Mouse (Mus musculus) hindbrain, embryonic 11.5 days (tissue): ENCODE measurements around the gene Pdap1. TPM values are rescaled to one million over a fixed set of nuclear protein-coding genes. Genes with fewer than 3 reads are reported as not detected.
"Not testable (repeated sequence)": the region's sequence is repeated elsewhere in the genome, so short reads cannot be mapped to it uniquely, and the experiment has no call there.

Source experiments
- ATAC-seq: fragments of 200-750 bp; cut with Nextera tagmentation; 2 replicates; pipeline ENCODE4 v1.8.0; 2017; ENCODE audit warnings: mild to moderate bottlenecking, moderate TSS enrichment, moderate library complexity; ENCODE audit not compliant: low FRiP score
- DNase-seq: peaks from one replicate; pipeline ENCODE4 v3.0.0-alpha.2; 2015; ENCODE audit warnings: low spot score
- H3K27ac ChIP-seq: fragments of 300-500 bp; sonication (generic); 2 replicates; pipeline ENCODE4 v1.5.1; 2014; ENCODE audit warnings: mild to moderate bottlenecking, low read depth, low read length
- H3K27me3 ChIP-seq: fragments of 300-500 bp; sonication (generic); 2 replicates; pipeline ENCODE4 v1.6.1; 2014; ENCODE audit warnings: mild to moderate bottlenecking, low read length, moderate library complexity, mixed read lengths; ENCODE audit not compliant: control insufficient read depth, insufficient read depth
- H3K36me3 ChIP-seq: fragments of 300-500 bp; sonication (generic); 2 replicates; pipeline ENCODE4 v1.6.1; 2014; ENCODE audit warnings: mild to moderate bottlenecking, low read length, moderate library complexity, mixed read lengths; ENCODE audit not compliant: control insufficient read depth, insufficient read depth
- H3K4me1 ChIP-seq: fragments of 300-500 bp; sonication (generic); replicated peaks from 2 replicates; pipeline ENCODE4 v1.6.1; 2014; ENCODE audit warnings: low read length, mixed read lengths; ENCODE audit not compliant: control insufficient read depth, insufficient read depth
- H3K4me2 ChIP-seq: fragments of 300-500 bp; sonication (generic); replicated peaks from 2 replicates; pipeline ENCODE4 v1.6.1; 2014; ENCODE audit warnings: mild to moderate bottlenecking, low read depth, low read length
- H3K4me3 ChIP-seq: fragments of 300-500 bp; sonication (generic); 2 replicates; pipeline ENCODE4 v1.5.1; 2014; ENCODE audit warnings: low read depth, low read length
- H3K9ac ChIP-seq: fragments of 300-500 bp; sonication (generic); 2 replicates; pipeline ENCODE4 v1.6.1; 2014; ENCODE audit warnings: low read depth, low read length
- H3K9me3 ChIP-seq: fragments of 300-500 bp; sonication (generic); 2 replicates; pipeline ENCODE4 v1.6.1; 2016; ENCODE audit warnings: low read length; ENCODE audit not compliant: control insufficient read depth
- WGBS: fragments of 180-500 bp; shearing (Covaris S2); extraction: QIAGEN DNeasy Blood & Tissue Kit; methylation state at CpG from one replicate; pipeline ENCODE4 v1.1.7; 2014; 5-methylcytosine and 5-hydroxymethylcytosine counted together
- polyA plus RNA-seq: library from polyadenylated mRNA; unstranded; fragments of >200 nt; fragmentation: Nextera tagmentation; extraction: Ambion mirVana; gene quantifications from 2 replicates; pipeline ENCODE4 v1.2.1, GENCODE M21; 2014

The Pdap1 gene
- polyA plus RNA-seq, 1 experiment from 2014 or later: 138 TPM

DNA sequence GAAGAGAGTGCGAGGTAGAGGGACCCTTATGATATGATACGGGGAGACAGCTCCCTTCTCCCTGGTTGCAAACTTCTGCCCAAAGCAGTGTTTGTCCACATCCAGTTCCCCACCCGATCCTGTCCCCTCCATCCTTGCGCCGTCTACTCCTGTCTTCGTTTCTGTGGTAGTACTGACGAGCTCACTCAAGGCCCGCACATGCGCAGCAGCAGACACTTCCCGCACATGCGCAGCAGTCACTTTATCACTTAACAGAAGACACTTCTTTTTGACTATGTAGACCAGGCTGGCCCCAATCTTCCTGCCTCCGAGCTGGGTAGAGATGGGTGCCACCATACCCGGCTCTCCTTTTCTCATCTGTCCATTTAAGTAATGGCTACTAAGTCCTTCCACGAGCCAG lies 21.3 kb upstream of the Pdap1 start:
- no peak overlapping the region for H3K9ac ChIP-seq

DNA sequence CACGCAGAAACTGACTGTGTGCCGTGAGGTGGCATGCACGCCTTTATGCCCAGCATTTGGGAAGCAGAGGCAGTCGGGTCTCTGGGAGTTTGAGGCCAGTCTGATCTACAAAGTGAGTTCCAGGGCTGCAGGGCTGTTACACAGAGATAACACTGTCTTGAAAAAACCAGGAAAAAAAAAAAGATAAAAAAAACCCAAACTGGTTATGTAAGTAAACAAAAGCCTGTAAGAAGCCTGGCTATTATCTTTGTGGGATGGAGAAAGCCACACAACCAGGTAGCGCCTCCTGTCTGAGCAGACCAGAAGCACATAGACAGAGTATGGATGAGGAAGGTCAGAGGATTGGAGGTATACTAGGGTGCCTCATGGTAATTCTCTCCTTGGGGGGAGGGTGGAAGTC lies 12.7 kb upstream of the Pdap1 start:
- peaks cover 15% of the 10 kb centered on the region; the same call in 1 of the 2 replicates for H3K36me3 ChIP-seq
- H3K4me1 ChIP-seq: no peaks in the 10 kb centered on the region
- no peak overlapping the region for H3K4me2 ChIP-seq
- WGBS: 94% methylated on average over 5 of the region's 5 CpGs
- DNase-seq: no peak
- no peak for ATAC-seq
- H3K9ac ChIP-seq: no peak overlapping the region
- no peaks in the 10 kb centered on the region for H3K9me3 ChIP-seq
- H3K27me3 ChIP-seq: no peaks in the 10 kb centered on the region
- H3K4me3 ChIP-seq: no peak overlapping the region
- H3K27ac ChIP-seq: no peak overlapping the region

More for the DNA sequence above, 21.3 kb upstream of the Pdap1 start:
- H3K4me1 ChIP-seq: peaks cover 4% of the 10 kb centered on the region; the same call in 1 of the 2 replicates
- H3K27me3 ChIP-seq: no peaks in the 10 kb centered on the region
- WGBS: 96% methylated on average over 14 of the region's 14 CpGs
- no peak overlapping the region for H3K4me2 ChIP-seq
- ATAC-seq: no peak
- no peak overlapping the region for H3K27ac ChIP-seq
- no peak for DNase-seq
- H3K9me3 ChIP-seq: no peaks in the 10 kb centered on the region
- H3K36me3 ChIP-seq: 0 out of 2 replicates have a peak, but pooled peaks cover 3% of the 10 kb centered on the region
- no peak overlapping the region for H3K4me3 ChIP-seq

DNA sequence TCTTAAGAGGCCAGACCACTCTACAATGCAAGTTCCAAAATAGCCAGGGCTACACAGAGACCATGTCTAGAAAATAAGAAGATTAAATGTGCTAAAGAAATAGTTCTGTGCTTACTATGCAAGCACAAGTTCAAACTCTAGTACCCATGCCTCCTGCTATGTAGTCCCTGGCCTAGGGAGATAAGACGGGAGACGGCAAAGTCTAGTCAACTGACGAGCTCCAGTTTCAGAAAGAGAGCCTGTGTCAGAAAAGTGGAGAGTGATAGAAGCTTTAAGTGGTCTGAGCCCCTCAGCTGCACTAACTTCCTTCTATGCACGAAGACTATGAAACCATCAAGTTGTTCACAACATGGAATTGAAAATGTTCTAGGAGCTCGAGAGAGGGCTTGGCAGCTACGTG lies 9.3 kb upstream of the Pdap1 start:
- Histone ChIP-seq H3K4me1 (no peaks in the 10 kb centered on the region), H3K4me2 (no peak overlapping the region), H3K36me3 (peaks cover 22% of the 10 kb centered on the region; the same call in 1 of the 2 replicates), H3K4me3 (no peak overlapping the region), H3K9ac (no peak overlapping the region), H3K27me3 (no peaks in the 10 kb centered on the region), H3K9me3 (no peaks in the 10 kb centered on the region), H3K27ac (no peak overlapping the region)
- DNase-seq: no peak
- no peak for ATAC-seq
- 92% methylated on average over 6 of the region's 6 CpGs for WGBS

DNA sequence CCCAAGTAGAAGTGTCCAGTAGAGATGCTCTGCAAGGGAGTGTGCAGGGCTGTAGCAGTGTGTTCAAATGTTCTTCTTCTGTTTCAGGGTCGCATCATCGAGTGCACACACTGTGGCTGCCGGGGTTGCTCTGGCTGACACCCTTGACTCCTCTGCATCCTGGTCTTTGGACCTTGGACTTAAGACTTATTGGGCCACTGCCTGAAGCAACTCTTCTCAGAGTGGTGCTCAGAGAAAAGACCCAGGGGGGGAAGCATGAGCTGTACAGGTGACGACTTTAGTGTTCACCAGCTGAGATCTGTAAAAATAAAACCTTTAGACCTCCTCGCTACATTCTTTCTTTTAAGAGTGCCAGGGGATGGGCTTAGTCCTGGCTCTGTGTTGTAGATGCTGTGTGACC lies 7.7 kb upstream of the Pdap1 start:
- H3K4me3 ChIP-seq: no peak overlapping the region
- no peak overlapping the region for H3K4me2 ChIP-seq
- no peaks in the 10 kb centered on the region for H3K9me3 ChIP-seq
- H3K27me3 ChIP-seq: no peaks in the 10 kb centered on the region
- DNase-seq (no peak), ATAC-seq (no peak)
- peaks cover 26% of the 10 kb centered on the region; the same call in 1 of the 2 replicates for H3K36me3 ChIP-seq
- H3K4me1 ChIP-seq: no peaks in the 10 kb centered on the region
- 92% methylated on average over 5 of the region's 5 CpGs for WGBS
- no peak overlapping the region for H3K9ac ChIP-seq
- no peak overlapping the region for H3K27ac ChIP-seq

DNA sequence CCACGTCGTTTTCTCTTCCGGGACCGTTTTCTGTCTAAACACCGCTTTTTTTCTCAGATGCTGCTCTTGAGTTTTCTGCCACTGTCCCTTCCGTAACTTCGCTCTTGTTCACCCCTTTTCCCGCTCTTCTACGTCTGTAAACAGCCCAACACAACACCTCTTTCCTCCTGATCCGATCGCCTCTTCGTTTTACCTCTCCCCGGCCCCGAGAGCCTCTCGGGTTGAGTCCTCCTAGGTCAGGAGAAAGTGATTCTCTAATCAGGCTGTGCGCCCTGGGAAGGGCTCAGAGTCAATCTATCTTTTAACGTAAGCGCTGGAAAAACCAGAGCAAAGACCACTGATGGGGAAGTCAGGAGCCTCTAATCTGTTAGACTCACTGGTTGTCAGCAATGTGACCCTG lies 573 bp upstream of the Pdap1 start:
- Histone ChIP-seq H3K9ac (peak overlapping the region; percentile 77), H3K36me3 (0 out of 2 replicates have a peak, but pooled peaks cover 11% of the 10 kb centered on the region), H3K4me2 (peak overlapping the region; percentile 62), H3K27ac (peak overlapping the region; percentile 75), H3K4me3 (peak overlapping the region; percentile 94), H3K9me3 (no peaks in the 10 kb centered on the region), H3K27me3 (no peaks in the 10 kb centered on the region), H3K4me1 (peaks cover 5% of the 10 kb centered on the region)
- no peak for DNase-seq
- no peak for ATAC-seq
- WGBS: 1% methylated on average over 18 of the region's 18 CpGs

DNA sequence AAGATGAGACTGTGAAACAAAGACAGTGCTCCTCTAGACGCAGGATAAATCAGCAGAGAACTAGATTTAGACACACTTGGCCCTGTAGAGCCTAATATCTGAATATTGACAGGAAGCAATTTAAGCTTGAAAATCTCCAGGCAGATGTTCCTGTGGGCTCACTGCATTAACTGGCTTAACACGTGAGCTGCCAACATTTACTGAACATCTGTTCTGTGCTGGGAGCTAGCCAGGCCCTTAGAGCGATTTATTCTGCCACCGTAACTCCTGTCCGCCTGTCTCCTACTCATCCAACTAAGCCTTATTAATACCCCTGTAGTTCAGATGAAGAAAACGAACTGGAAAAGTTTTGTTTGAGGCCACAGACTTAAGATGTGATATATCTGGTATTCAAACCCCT lies 1.2 kb downstream of the Pdap1 start:
- H3K36me3 ChIP-seq: peaks cover 15% of the 10 kb centered on the region; the same call in 1 of the 2 replicates
- no peak for DNase-seq
- H3K4me2 ChIP-seq: peak overlapping the region; percentile 69
- H3K27me3 ChIP-seq: no peaks in the 10 kb centered on the region
- peaks cover 5% of the 10 kb centered on the region for H3K4me1 ChIP-seq
- whole genome bisulfite sequencing: 25% methylated on average over 6 of the region's 6 CpGs
- peak overlapping the region; percentile 77 for H3K9ac ChIP-seq
- no peak for ATAC-seq
- no peaks in the 10 kb centered on the region for H3K9me3 ChIP-seq
- H3K4me3 ChIP-seq: peak overlapping the region; percentile 94
- H3K27ac ChIP-seq: no peak overlapping the region

DNA sequence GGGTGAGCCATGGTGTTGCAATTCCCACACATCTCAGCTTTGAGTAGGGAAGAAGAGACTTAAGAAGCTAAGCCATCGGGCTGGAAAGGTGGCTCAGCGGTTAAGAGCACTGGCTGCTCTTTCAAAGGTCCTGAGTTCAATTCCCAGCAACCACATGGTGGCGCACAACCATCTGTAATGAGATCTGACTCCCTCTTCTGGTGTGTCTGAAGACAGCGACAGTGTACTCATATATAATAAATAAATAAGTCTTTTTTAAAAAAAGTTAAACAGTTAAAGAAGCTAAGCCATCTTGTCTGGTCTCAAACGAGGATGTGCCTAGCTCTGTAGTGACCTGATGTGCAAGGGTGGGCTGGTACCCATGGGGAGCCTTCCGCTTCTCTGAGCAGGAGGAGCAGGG lies 6.8 kb downstream of the Pdap1 start:
- 95% methylated on average over 6 of the region's 6 CpGs for WGBS
- not testable (repeated sequence) for ATAC-seq

DNA sequence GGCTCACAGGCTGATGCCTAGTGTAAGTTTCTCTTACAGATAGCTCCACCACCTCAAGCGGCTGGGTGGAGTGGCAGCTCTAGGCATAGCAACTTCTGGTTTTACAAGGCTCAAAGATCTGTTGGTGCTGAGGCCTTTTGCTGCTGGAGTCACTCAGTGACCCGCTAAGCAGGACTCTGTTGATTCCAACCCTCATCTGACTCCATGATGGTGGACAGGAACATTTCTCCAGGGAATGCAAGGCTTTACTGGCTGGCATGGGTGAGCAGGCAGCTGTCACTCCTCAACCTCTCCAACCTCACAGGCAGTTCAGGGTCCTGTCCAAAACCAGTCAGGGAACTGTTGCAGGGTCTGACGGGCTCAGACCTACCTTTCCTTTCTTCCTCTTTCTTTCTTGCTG lies 9.0 kb downstream of the Pdap1 start:
- Histone ChIP-seq H3K4me1 (no peaks in the 10 kb centered on the region), H3K36me3 (peaks cover 30% of the 10 kb centered on the region), H3K9me3 (no peaks in the 10 kb centered on the region), H3K4me3 (no peak overlapping the region), H3K27ac (no peak overlapping the region), H3K9ac (no peak overlapping the region), H3K27me3 (no peaks in the 10 kb centered on the region), H3K4me2 (no peak overlapping the region)
- ATAC-seq (no peak), DNase-seq (no peak)
- WGBS: 95% methylated on average over 3 of the region's 3 CpGs

More for the DNA sequence above, 6.8 kb downstream of the Pdap1 start:
- H3K4me1 ChIP-seq, DNase-seq, H3K27ac ChIP-seq, H3K27me3 ChIP-seq, H3K9ac ChIP-seq, H3K9me3 ChIP-seq, H3K4me3 ChIP-seq, H3K4me2 ChIP-seq: not testable (repeated sequence)
- H3K36me3 ChIP-seq: peaks cover 27% of the 10 kb centered on the region

DNA sequence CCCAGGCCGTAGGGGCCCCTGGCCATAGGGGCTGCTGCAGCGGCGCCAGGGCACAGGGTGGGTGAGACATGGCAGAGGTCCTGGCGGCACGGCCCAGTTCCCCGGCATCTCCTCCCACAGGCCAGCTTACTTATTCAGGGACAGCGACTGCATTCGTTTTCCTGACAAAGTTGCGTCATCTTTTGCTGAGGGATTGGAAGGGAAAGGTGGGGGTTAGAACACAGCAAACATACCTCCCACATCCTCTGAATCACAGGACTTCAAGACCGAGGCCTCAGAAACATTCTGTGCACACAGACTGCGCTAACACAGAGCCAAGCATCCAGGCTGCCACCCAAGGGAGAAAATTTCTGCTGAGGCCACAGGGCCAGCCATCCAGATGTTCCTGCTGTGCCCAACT lies 9.8 kb downstream of the Pdap1 start:
- no peak for DNase-seq
- no peak for ATAC-seq
- no peaks in the 10 kb centered on the region for H3K9me3 ChIP-seq
- H3K36me3 ChIP-seq: peaks cover 30% of the 10 kb centered on the region
- no peak overlapping the region for H3K27ac ChIP-seq
- WGBS: 92% methylated on average over 11 of the region's 11 CpGs
- H3K27me3 ChIP-seq: no peaks in the 10 kb centered on the region
- H3K4me2 ChIP-seq: no peak overlapping the region
- no peaks in the 10 kb centered on the region for H3K4me1 ChIP-seq
- no peak overlapping the region for H3K9ac ChIP-seq
- no peak overlapping the region for H3K4me3 ChIP-seq
